Mouse (Mus musculus): ENCODE data around the gene Tfpi. TPM values are rescaled to one million over a fixed set of nuclear protein-coding genes. Genes with fewer than 3 reads are reported as not detected.
"Not testable (repeated sequence)": the region's sequence is repeated elsewhere in the genome, so short reads cannot be mapped to it uniquely, and the experiment has no call there.

Gene Tfpi
- polyA plus RNA-seq, 1 experiment from 2014 or later = 76.3 TPM

DNA sequence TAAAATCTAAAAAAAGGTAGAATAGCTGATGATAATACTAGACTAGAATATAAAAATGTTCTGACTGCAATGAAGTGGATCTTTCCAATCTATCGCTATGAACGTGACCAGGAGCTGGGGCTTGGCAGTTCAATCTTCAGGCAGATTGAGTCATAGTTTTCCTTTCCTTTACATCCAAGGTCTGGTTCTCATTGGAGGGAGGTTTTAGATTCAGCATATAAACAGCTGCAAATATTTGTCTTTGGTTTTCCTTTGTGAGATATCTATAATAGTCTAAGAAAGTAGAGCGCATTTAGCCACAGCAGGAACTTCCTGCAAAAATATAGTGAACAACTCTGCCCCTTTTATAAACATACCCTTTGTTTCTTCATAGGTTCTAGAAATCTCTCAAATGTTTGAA is 73.9 kb downstream of the Tfpi start:
- ATAC-seq (replicated peaks; ENCODE audit: insufficient number of reproducible peaks, low FRiP score, low TSS enrichment) = no peak
- Histone ChIP-seq H3K4me1 (ENCODE audit: control insufficient read depth, insufficient read depth, low read length) (no peaks in the 10 kb centered on the region), H3K36me3 (ENCODE audit: control insufficient read depth, insufficient read depth, low read length) (no peaks in the 10 kb centered on the region), H3K4me3 (ENCODE audit: low read depth, low read length) (no peak overlapping the region), H3K4me2 (no peak overlapping the region), H3K27ac (ENCODE audit: low read depth, low read length) (no peak overlapping the region), H3K9ac (ENCODE audit: low read depth, low read length) (no peak overlapping the region), H3K27me3 (ENCODE audit: control insufficient read depth, insufficient read depth, low read length) (no peaks in the 10 kb centered on the region), H3K9me3 (replicated peaks; ENCODE audit: control insufficient read depth, low read length) (no peaks in the 10 kb centered on the region)
- 88% methylated on average over 3 of the region's 3 CpGs for WGBS (ENCODE audit: insufficient replicate concordance)

- no peak overlapping the region for H3K4me3 ChIP-seq (ENCODE audit: low read depth, low read length)
- H3K27ac ChIP-seq (ENCODE audit: low read depth, low read length) = no peak overlapping the region
- H3K27me3 ChIP-seq (ENCODE audit: control insufficient read depth, insufficient read depth, low read length) = no peaks in the 10 kb centered on the region
- no peak for ATAC-seq (replicated peaks; ENCODE audit: insufficient number of reproducible peaks, low FRiP score, low TSS enrichment)
- H3K9ac ChIP-seq (ENCODE audit: low read depth, low read length) = no peak overlapping the region
- no peak overlapping the region for H3K4me2 ChIP-seq
- no peaks in the 10 kb centered on the region for H3K36me3 ChIP-seq (ENCODE audit: control insufficient read depth, insufficient read depth, low read length)
- H3K4me1 ChIP-seq (ENCODE audit: control insufficient read depth, insufficient read depth, low read length) = no peaks in the 10 kb centered on the region
- no peaks in the 10 kb centered on the region for H3K9me3 ChIP-seq (replicated peaks; ENCODE audit: control insufficient read depth, low read length)
- 80% methylated on average over 4 of the region's 4 CpGs for WGBS (ENCODE audit: insufficient replicate concordance)
Observed at GRCm38 (mm10) chr2:84396557-84396956, 80.0 kb downstream of the Tfpi start.

DNA sequence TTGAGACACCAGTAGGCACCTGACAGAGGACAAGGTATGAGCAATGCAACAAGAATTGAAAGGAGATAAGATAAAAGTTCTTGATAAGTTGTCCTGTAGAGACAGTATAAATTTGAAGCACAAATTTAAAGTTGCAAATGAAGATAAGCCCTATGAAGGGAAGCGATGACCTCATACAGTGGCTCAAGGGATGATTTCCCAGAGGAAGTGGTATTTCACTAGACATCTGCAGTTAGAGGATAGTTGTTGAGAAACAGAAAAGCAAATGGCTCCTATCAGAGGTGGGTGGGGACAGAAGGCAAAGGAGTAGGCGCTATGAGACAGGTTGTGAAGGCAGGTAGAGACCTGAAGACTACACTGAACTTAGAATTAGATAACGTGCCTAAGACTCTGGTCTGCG is 83.3 kb downstream of the Tfpi start:
- WGBS (ENCODE audit: insufficient replicate concordance) = 81% methylated on average over 4 of the region's 4 CpGs
- Histone ChIP-seq H3K4me1 (ENCODE audit: control insufficient read depth, insufficient read depth, low read length) (no peaks in the 10 kb centered on the region), H3K9me3 (replicated peaks; ENCODE audit: control insufficient read depth, low read length) (no peaks in the 10 kb centered on the region), H3K27ac (ENCODE audit: low read depth, low read length) (no peak overlapping the region), H3K4me2 (no peak overlapping the region), H3K4me3 (ENCODE audit: low read depth, low read length) (no peak overlapping the region), H3K36me3 (ENCODE audit: control insufficient read depth, insufficient read depth, low read length) (no peaks in the 10 kb centered on the region), H3K9ac (ENCODE audit: low read depth, low read length) (no peak overlapping the region), H3K27me3 (ENCODE audit: control insufficient read depth, insufficient read depth, low read length) (no peaks in the 10 kb centered on the region)
- ATAC-seq (replicated peaks; ENCODE audit: insufficient number of reproducible peaks, low FRiP score, low TSS enrichment) = no peak

GRCm38 (mm10) chr2:84389075-84389474 is 87.5 kb downstream of the Tfpi start:
- H3K9me3 ChIP-seq (replicated peaks; ENCODE audit: control insufficient read depth, low read length) = no peaks in the 10 kb centered on the region
- no peak overlapping the region for H3K4me2 ChIP-seq
- H3K4me1 ChIP-seq (ENCODE audit: control insufficient read depth, insufficient read depth, low read length) = peaks cover 5% of the 10 kb centered on the region; the same call in 1 of the 2 replicates
- H3K9ac ChIP-seq (ENCODE audit: low read depth, low read length) = no peak overlapping the region
- H3K36me3 ChIP-seq (ENCODE audit: control insufficient read depth, insufficient read depth, low read length) = no peaks in the 10 kb centered on the region
- no peak overlapping the region for H3K27ac ChIP-seq (ENCODE audit: low read depth, low read length)
- no peaks in the 10 kb centered on the region for H3K27me3 ChIP-seq (ENCODE audit: control insufficient read depth, insufficient read depth, low read length)
- ATAC-seq (replicated peaks; ENCODE audit: insufficient number of reproducible peaks, low FRiP score, low TSS enrichment) = peak; percentile 58; the same call in 1 of the 2 replicates
- H3K4me3 ChIP-seq (ENCODE audit: low read depth, low read length) = no peak overlapping the region

DNA sequence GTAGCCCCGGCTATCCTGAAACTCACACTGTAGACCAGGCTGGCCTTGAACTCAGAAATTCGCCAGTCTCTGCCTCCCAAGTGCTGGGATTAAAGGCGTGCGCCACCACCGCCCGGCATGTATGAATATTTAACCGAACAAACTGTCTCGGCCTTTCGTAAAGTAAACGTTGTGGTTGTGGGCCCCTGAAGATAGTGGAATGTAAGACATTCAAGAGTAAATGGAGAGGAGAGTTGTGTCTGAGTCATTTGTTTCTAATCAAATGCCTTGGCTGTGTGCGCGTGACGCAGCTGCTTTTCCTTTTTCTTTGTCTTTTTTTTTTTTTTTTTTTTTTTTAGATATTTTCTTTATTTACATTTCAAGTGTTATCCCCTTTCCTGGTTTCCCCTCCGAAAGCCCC is 88.0 kb downstream of the Tfpi start:
- not testable (repeated sequence) for H3K36me3 ChIP-seq (ENCODE audit: control insufficient read depth, insufficient read depth, low read length); H3K4me2 ChIP-seq; H3K4me1 ChIP-seq (ENCODE audit: control insufficient read depth, insufficient read depth, low read length); H3K4me3 ChIP-seq (ENCODE audit: low read depth, low read length); ATAC-seq (replicated peaks; ENCODE audit: insufficient number of reproducible peaks, low FRiP score, low TSS enrichment); H3K9ac ChIP-seq (ENCODE audit: low read depth, low read length); H3K27me3 ChIP-seq (ENCODE audit: control insufficient read depth, insufficient read depth, low read length); H3K9me3 ChIP-seq (replicated peaks; ENCODE audit: control insufficient read depth, low read length)
- H3K27ac ChIP-seq (ENCODE audit: low read depth, low read length) = 0 out of 2 replicates have a peak overlapping the region, but pooled peaks have one; percentile 15
- WGBS (ENCODE audit: insufficient replicate concordance) = 73% methylated on average over 14 of the region's 14 CpGs

- Histone ChIP-seq H3K9ac (ENCODE audit: low read depth, low read length) (no peak overlapping the region), H3K4me2 (no peak overlapping the region), H3K36me3 (ENCODE audit: control insufficient read depth, insufficient read depth, low read length) (no peaks in the 10 kb centered on the region), H3K4me1 (ENCODE audit: control insufficient read depth, insufficient read depth, low read length) (peaks cover 5% of the 10 kb centered on the region; the same call in 1 of the 2 replicates), H3K27me3 (ENCODE audit: control insufficient read depth, insufficient read depth, low read length) (no peaks in the 10 kb centered on the region), H3K4me3 (ENCODE audit: low read depth, low read length) (no peak overlapping the region), H3K9me3 (replicated peaks; ENCODE audit: control insufficient read depth, low read length) (no peaks in the 10 kb centered on the region), H3K27ac (ENCODE audit: low read depth, low read length) (peak overlapping the region; percentile 65)
- WGBS (ENCODE audit: insufficient replicate concordance) = 47% methylated on average over 7 of the region's 7 CpGs
- no peak for ATAC-seq (replicated peaks; ENCODE audit: insufficient number of reproducible peaks, low FRiP score, low TSS enrichment)
Observed at GRCm38 (mm10) chr2:84388023-84388416, 88.6 kb downstream of the Tfpi start.

DNA sequence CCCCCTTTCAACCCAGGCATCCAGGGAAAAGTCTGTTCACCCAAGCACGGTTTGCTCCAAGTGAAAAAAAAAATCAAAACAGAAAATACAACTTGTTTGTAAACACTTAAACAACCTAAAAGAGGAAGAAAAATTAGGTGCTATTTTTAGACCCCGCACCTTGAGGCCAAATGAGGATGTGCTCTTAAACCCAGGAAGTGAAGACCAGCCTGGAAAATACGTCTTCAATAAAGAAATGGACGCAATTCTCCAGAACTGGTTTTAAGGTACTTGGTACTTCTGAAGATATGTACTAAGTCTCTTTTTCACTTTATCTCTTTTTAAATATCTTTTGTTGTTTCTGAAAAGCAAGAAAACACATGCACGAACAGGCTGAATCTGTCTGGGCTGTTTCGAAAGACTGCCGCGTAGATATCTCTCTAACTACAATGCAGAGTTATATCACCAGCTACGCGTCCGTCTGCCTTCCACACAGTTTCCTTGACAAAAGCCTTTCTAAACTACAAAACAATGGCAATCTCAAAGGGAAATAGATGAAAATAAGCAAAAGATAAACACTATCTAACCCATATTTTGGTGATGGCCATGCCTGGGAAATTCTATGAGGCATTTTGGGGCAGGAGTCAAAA is 89.1 kb downstream of the Tfpi start:
- peak overlapping the region; percentile 23 for H3K4me3 ChIP-seq (ENCODE audit: low read depth, low read length)
- ATAC-seq (replicated peaks; ENCODE audit: insufficient number of reproducible peaks, low FRiP score, low TSS enrichment) = no peak

GRCm38 (mm10) chr2:84386563-84387393 is 89.8 kb downstream of the Tfpi start:
- peak overlapping the region; percentile 65 for H3K27ac ChIP-seq (ENCODE audit: low read depth, low read length)
- no peaks in the 10 kb centered on the region for H3K27me3 ChIP-seq (ENCODE audit: control insufficient read depth, insufficient read depth, low read length)
- peak overlapping the region; percentile 47 for H3K4me2 ChIP-seq
- H3K9me3 ChIP-seq (replicated peaks; ENCODE audit: control insufficient read depth, low read length) = no peaks in the 10 kb centered on the region
- H3K4me3 ChIP-seq (ENCODE audit: low read depth, low read length) = peak overlapping the region; percentile 23
- H3K36me3 ChIP-seq (ENCODE audit: control insufficient read depth, insufficient read depth, low read length) = no peaks in the 10 kb centered on the region
- whole genome bisulfite sequencing (ENCODE audit: insufficient replicate concordance) = 44% methylated on average over 18 of the region's 18 CpGs
- H3K4me1 ChIP-seq (ENCODE audit: control insufficient read depth, insufficient read depth, low read length) = peaks cover 5% of the 10 kb centered on the region; the same call in 1 of the 2 replicates
- ATAC-seq (replicated peaks; ENCODE audit: insufficient number of reproducible peaks, low FRiP score, low TSS enrichment) = no peak
- 0 out of 2 replicates have a peak overlapping the region, but pooled peaks have one; percentile 39 for H3K9ac ChIP-seq (ENCODE audit: low read depth, low read length)

More for the DNA sequence above, 89.1 kb downstream of the Tfpi start:
- peak overlapping the region; percentile 65 for H3K27ac ChIP-seq (ENCODE audit: low read depth, low read length)
- peaks cover 5% of the 10 kb centered on the region; the same call in 1 of the 2 replicates for H3K4me1 ChIP-seq (ENCODE audit: control insufficient read depth, insufficient read depth, low read length)
- H3K4me2 ChIP-seq = peak overlapping the region; percentile 47
- no peaks in the 10 kb centered on the region for H3K9me3 ChIP-seq (replicated peaks; ENCODE audit: control insufficient read depth, low read length)
- no peaks in the 10 kb centered on the region for H3K36me3 ChIP-seq (ENCODE audit: control insufficient read depth, insufficient read depth, low read length)
- 48% methylated on average over 11 of the region's 11 CpGs for WGBS (ENCODE audit: insufficient replicate concordance)
- no peak overlapping the region for H3K9ac ChIP-seq (ENCODE audit: low read depth, low read length)
- H3K27me3 ChIP-seq (ENCODE audit: control insufficient read depth, insufficient read depth, low read length) = no peaks in the 10 kb centered on the region

Measured in heart, embryonic 11.5 days (tissue).